Mouse (Mus musculus) gastrocnemius, postnatal 14 days (tissue): ENCODE data around the gene Cacng2. TPM values are rescaled to one million over a fixed set of nuclear protein-coding genes. Genes with fewer than 3 reads are reported as not detected.
A peak's percentile ranks its signal among the peaks of the same experiment; 100 is the strongest.

ENCODE experiments used
- DNase-seq: peaks from one replicate; pipeline ENCODE4 v3.0.0; 2021; ENCODE audit warnings: mixed read lengths
- intact Hi-C: fragments of 180-260 bp; cut with DNase I; formaldehyde crosslinking; loops from one replicate; pipeline ENCODE4 v1.15.1; 2025; ENCODE audit warnings: low total_unique reads
- long read RNA-seq, 2 experiments: library from polyadenylated mRNA; stranded (forward); transcript quantifications; one replicate each; pipeline ENCODE4 v2.0.0; 2021
- total RNA-seq, 2 experiments: library from RNA; stranded (reverse); gene quantifications; 2 replicates each; pipeline ENCODE4 v1.2.3; 2021

The Cacng2 gene
- total RNA-seq: not detected
- long read RNA-seq, experiment 1: 0 reads
- long read RNA-seq, experiment 2: 0 reads

- intact Hi-C loops: loop anchor here (10.0 kb wide), 1 partner anchor 185 kb away; no protein-coding TSS in a partner anchor
- peak; percentile 98 for DNase-seq
Measured at GRCm38 (mm10) chr15:78119704-78120103, at the start of gene Cacng2. Cacng2 (minus strand) TSS chr15:78120028.

- no peak for DNase-seq
- intact Hi-C loops: no loop called here
Measured at GRCm38 (mm10) chr15:78169566-78169965, 49.7 kb upstream of the Cacng2 start.

- DNase-seq: no peak
- intact Hi-C loops: no loop called here
Measured at GRCm38 (mm10) chr15:78165292-78165691, 45.5 kb upstream of the Cacng2 start.

DNA sequence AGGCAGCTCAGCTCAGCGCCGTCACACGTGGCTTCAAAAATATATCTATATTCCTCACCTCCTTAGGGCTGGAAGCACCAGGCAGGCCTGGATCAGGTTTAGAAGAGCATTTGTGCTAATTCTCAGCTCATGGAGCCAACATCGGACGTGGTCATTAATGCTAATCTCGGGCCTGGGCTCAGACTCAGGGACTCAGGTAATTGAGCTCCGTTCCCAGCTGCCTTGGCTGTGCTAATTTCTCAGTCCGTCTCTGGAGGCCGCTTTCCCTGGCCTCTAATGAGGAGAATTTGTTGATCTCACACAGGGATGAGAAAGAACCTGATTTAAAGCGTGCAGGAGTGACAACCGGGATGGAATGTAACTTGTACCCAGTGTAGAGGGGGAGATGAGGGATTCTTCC is 44.6 kb upstream of the Cacng2 start:
- intact Hi-C loops: no loop called here
- no peak for DNase-seq

- no peak for DNase-seq
- intact Hi-C loops: no loop called here
Measured at GRCm38 (mm10) chr15:78161946-78162345, 42.1 kb upstream of the Cacng2 start.

- intact Hi-C loops: no loop called here
- no peak for DNase-seq
Measured at GRCm38 (mm10) chr15:78158335-78158734, 38.5 kb upstream of the Cacng2 start.

DNA sequence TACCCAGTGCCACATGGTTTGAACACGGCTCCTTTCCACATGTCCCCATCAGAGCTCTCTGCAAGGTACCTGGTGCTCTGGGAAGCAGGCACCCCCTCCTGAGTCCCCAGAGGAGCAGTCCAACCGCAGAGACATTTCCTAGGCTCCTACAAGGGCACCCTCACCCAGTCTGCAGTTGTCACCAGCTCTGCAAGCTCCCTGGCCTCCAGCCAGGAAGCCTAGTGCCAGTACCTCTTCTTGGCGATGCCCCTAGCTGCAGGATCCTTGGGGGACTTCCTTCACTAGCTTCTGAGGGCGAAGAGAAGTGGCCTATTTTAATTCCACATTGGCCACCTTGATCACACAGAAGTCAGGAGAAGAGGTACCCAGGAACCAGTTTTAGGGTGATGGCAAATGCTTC is 38.0 kb upstream of the Cacng2 start:
- DNase-seq: no peak
- intact Hi-C loops: no loop called here

- intact Hi-C loops: no loop called here
- no peak for DNase-seq
Measured at GRCm38 (mm10) chr15:78157330-78157729, 37.5 kb upstream of the Cacng2 start.

DNA sequence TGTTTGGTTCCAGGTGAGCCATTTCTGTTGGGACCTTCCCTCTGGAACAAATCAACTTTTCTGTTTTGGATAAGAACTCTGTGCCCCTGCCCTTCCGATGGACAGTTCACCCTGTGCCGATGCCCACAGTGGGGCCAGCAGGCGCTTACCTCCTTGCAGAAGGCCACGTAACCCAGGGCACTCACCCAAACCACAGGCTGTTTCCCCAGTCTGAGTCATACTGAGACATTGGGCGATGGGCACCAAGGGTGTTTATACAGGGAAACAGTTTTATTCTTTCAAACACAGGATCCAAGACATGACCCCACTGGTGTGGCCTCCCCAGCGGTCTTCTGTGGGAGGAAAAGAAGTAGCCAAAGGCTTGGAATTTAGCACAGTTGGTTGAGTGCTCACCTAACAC is 35.6 kb upstream of the Cacng2 start:
- intact Hi-C loops: no loop called here
- no peak for DNase-seq

DNA sequence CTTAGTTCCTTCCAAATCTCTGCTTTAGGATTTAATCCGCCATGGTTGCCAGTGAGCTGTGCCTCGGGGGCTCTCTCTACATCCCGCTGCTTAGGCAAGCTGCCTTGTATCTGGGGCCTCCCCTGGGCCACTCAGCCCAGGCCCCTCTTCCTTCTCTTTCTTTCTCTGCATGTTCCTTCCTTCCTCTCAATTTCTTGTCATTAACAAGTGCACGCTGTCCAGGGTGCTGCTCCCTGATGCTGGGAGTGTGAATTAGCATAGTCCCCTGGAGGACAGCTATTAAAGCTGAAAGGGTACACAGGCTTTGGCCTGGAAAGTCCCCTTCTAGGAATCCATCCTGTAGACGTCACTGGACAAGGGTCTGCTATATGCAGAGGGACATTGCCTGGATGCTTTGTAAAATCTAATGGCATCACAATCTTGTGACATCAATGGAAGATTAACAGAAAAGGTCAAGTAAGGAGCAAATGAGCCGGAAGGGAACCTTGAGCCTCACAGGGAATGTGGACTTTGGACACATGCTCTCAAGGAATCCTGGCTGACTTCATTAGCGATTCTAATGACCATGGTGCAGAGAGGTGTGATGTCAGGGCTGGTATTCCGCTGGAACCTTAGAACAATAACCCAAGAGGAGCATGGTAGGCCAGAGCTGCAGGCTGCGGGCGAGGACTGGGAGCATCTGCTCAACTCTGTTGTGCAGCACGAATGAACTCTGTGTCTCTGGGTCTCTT is 33.4 kb upstream of the Cacng2 start:
- no peak for DNase-seq
- intact Hi-C loops: no loop called here

- no peak for DNase-seq
- intact Hi-C loops: no loop called here
Measured at GRCm38 (mm10) chr15:78148565-78148964, 28.7 kb upstream of the Cacng2 start.

GRCm38 (mm10) chr15:78140226-78140625 is 20.4 kb upstream of the Cacng2 start:
- no peak for DNase-seq
- intact Hi-C loops: no loop called here

DNA sequence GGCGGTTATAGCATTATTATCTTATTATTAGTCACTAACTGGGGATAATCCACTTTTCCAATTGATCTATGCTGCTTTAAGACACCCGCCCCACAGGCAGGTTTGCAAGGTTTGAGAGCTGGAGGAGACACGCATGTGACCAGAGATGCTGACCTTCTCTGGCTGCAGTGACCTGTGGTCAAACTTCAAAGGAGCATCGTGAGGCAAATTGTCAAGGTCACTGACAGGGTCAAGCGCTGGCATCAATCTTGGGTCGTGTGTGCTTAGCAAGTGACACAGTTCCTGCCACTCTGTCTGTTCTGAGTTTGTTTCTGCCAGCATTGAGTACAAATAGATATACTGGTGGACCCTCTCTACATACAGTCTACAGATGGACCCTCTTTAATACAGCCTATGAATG is 14.8 kb upstream of the Cacng2 start:
- DNase-seq: no peak
- intact Hi-C loops: no loop called here

GRCm38 (mm10) chr15:78133389-78133788 is 13.6 kb upstream of the Cacng2 start:
- intact Hi-C loops: no loop called here
- no peak for DNase-seq

- DNase-seq: no peak
- intact Hi-C loops: loop anchor here (10.0 kb wide), 1 partner anchor 184 kb away; no protein-coding TSS in a partner anchor
Measured at GRCm38 (mm10) chr15:78119248-78119647, 580 bp downstream of the Cacng2 start.

GRCm38 (mm10) chr15:78118275-78118995 is 1.4 kb downstream of the Cacng2 start:
- intact Hi-C loops: loop anchor here (10.0 kb wide), 1 partner anchor 184 kb away; no protein-coding TSS in a partner anchor
- DNase-seq: no peak

- DNase-seq: no peak
- intact Hi-C loops: loop anchor here (10.0 kb wide), 1 partner anchor 183 kb away; no protein-coding TSS in a partner anchor
Measured at GRCm38 (mm10) chr15:78117731-78118130, 2.1 kb downstream of the Cacng2 start.

DNA sequence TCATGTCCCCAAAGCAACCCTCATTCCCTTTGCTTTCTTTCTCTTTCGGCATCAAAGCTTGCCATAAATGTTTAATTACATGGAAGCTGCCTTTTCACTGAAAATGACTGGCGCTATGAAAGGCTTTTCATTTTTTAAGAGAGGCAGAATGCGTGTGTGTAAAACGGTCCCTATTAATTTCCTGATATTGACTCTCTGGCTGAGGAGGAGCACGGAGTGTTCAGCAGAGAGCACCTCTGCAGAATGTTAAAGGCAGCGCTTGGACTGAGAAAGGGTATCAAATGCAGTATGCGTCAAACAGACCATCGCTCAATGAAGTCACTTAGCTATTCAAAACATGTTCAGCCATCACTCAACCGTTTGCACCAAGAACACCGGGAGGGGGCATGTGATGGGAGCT is 2.9 kb downstream of the Cacng2 start:
- intact Hi-C loops: loop anchor here (10.0 kb wide), 1 partner anchor 182 kb away; no protein-coding TSS in a partner anchor
- DNase-seq: no peak

DNA sequence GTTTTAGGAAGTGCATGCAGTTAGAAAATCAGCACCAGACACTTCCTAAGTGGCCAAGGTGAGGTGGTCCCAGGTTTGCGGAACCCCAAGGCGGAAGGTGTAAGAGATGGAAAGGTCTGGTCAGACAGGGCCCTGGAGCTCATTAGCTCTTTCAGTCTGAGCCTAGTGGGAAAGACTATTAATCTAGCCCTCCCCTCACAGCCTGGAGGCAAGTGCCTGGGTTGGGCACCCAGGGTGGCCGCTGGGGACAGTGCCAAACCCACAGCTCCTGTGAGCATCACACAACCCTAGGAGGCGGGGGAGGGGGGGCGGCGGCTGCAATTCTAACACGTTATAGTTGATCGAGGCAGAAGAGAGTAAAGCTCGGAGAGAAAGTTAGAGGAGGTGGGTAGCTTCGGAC is 3.6 kb downstream of the Cacng2 start:
- no peak for DNase-seq
- intact Hi-C loops: loop anchor here (10.0 kb wide), 1 partner anchor 181 kb away; no protein-coding TSS in a partner anchor

GRCm38 (mm10) chr15:78099516-78099915 is 20.3 kb downstream of the Cacng2 start:
- intact Hi-C loops: no loop called here

DNA sequence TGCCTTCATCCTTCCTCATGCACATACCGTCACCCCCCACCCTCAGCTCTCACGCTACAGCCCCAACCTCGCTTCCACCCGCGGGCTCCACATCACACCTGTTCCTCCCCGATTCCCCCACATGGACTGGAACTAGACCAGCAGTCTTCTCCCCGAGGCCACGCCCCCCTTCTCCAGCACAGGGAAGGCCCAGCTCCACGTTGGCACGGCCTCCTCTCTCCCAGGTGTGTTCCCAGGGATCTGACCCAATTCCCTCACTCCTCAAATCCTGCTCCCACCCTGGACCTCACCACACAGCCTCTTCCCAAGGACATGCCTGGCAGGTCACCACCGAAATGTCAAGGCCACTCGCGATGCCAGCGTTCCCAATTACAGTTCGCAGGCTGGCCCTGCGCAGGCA is 23.8 kb downstream of the Cacng2 start:
- intact Hi-C loops: no loop called here
- no peak for DNase-seq

More at GRCm38 (mm10) chr15:78099516-78099915, 20.3 kb downstream of the Cacng2 start:
- DNase-seq: no peak
